Comparison of ENCODE assay signal across 16 mouse cellular contexts in the genomic region with DNA sequence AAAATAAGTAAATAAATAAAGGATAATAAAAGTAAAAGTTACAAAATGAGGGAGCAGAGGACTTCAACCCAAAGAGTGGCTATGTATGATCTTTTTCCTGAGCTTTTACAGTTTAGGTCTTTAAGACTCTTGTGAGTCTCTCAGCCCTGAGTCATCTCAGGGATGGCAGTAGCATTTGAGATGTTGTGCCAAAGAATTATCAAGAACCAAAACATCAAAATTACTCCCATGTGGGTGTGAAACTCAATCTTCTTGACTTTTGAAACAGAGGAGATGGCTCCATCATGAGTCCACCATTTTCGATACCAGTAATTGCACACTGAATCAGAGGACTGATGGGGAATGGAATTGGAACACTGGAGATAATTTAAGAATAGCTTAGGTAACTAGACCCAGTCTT.
"Had no signal": no experiment of that assay in that cellular context is flagged by ENCODE, and none has a peak within 500 bp of the region (broad histone marks: within the 10 kb centered on the region; RNA-seq: fewer than 3 reads in every experiment).

No protein-coding gene starts in this region.

- DNase-seq: retina, postnatal 1 day; right cerebral cortex, adult 18-20 months; right cerebral cortex, postnatal 14 days; right cerebral cortex, postnatal 25 days; right cerebral cortex, postnatal 4 days; spleen, adult 18-20 months; thymus, adult 18-20 months; thymus, adult 2 months; thymus, postnatal 14 days; thymus, postnatal 25 days; thymus, postnatal 36 days; thymus, postnatal 4 days had no signal

- H3K27me3 ChIP-seq: neural tube, embryonic 13.5 days; neural tube, embryonic 15.5 days; stomach, embryonic 15.5 days had no signal

- H3K4me1 ChIP-seq: neural tube, embryonic 13.5 days; neural tube, embryonic 15.5 days; stomach, embryonic 15.5 days had no signal

- H3K4me2 ChIP-seq: neural tube, embryonic 13.5 days; neural tube, embryonic 15.5 days; stomach, embryonic 15.5 days had no signal

- H3K36me3 ChIP-seq: neural tube, embryonic 13.5 days; neural tube, embryonic 15.5 days; stomach, embryonic 15.5 days had no signal

- H3K9me3 ChIP-seq: neural tube, embryonic 13.5 days; neural tube, embryonic 15.5 days; stomach, embryonic 15.5 days had no signal

- H3K27ac ChIP-seq: neural tube, embryonic 13.5 days; neural tube, embryonic 15.5 days; stomach, embryonic 15.5 days; stomach, postnatal 0 days had no signal

- H3K9ac ChIP-seq: neural tube, embryonic 13.5 days; neural tube, embryonic 15.5 days; stomach, embryonic 15.5 days had no signal

- H3K4me3 ChIP-seq: neural tube, embryonic 13.5 days; neural tube, embryonic 15.5 days; stomach, embryonic 15.5 days had no signal
